Mouse (Mus musculus) spleen, adult 18-20 months (tissue): ENCODE measurements around the gene Zfp385c.
"Not testable (repeated sequence)": the region's sequence is repeated elsewhere in the genome, so short reads cannot be mapped to it uniquely, and the experiment has no call there.

ENCODE experiments used
- DNase-seq, 2 experiments: peaks; one replicate each; pipeline ENCODE4 v3.0.0; 2022; ENCODE audit warnings: mixed read lengths in 2 of 2

Gene Zfp385c

DNA sequence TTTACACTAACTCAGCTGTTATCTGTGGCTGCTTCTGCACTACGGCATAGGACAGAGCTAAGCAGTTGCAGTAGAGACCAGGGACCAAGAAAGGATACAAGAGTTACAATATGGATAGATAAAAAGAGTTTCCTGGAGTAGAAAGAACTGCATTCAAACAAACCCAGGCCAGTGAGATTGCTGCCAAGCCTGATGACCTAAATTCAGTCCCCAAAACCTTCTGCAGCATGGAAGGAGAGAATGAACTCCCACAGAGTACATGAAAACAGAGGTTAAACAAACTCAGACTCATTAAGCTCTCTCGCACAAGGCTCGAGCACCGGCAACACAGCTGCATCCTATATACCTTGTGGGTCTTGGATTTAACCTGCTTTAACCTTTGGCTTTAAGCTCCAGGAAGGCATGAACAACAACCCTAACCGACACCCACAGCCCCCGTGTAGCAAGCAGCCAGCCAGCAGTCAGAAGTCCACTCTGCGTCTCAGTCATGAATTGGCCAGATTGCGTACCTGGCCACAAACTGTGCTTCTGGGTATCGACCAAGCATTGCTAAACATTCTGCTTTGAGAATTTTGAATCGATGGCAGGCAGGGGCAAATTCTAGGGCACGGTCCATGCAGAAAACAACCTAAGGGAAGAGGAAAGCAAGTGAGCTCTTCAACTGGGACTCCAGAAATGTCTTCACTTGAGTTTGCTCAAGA is 99.8 kb downstream of the Zfp385c start:
- DNase-seq, result no peak

DNA sequence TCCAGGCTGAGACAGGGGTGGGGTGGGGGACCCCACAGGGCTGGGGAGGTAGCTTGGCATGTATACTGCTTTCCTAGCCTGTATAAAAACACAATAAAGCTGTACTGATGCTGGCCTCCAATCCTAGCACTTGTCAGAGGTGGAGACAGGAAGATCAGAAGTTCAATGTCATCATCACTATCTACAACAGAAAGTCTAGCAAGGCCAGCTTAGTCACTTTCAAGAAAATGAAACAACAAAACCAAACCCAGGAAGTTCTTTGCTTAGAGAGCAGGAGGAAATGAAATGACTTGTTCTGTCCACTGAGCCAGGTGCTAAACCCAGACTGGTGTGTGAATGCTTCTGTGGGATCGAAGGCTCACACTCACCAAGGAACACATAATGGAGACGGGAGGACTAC is 103.8 kb downstream of the Zfp385c start:
- no peak for DNase-seq

DNA sequence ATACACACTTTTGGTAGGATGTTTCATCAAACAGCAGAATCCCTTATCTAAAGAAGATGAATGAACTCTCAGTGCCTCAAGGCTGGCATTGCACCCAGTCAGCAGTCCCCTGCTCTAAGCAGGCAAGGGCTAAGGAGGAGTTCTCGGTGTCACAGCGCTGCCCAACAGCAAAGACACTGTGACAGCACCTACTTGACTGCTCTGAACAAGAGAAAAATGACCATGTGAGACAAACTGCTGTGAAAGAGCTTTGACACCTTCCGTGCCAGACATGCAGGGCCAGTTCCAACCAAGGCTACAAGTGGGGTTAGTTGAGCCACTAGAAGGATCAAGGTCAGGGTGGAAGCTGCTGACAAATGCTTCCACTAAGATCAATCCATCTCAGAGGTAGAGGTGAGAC is 107.1 kb downstream of the Zfp385c start:
- DNase-seq, result no peak

DNA sequence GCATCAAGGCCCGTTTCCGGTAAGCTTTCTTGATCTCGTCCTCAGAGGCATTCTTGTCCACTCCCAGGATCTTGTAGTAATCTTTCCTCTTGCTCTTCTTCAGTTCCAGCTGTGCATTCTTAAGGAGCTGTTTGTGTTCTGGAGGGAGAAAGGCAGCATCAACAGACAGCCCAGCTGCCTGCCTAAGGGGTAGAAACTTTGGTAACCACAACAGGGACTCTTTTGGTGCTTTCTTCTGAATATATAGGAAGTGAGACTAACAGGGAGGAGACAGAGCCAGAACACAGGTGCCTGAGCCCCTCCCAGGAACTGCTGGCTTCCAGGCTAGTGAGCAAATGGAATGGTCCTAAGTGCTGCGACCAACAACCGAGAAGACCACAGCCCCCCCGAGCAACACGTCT is 107.7 kb downstream of the Zfp385c start:
- DNase-seq, result no peak

DNA sequence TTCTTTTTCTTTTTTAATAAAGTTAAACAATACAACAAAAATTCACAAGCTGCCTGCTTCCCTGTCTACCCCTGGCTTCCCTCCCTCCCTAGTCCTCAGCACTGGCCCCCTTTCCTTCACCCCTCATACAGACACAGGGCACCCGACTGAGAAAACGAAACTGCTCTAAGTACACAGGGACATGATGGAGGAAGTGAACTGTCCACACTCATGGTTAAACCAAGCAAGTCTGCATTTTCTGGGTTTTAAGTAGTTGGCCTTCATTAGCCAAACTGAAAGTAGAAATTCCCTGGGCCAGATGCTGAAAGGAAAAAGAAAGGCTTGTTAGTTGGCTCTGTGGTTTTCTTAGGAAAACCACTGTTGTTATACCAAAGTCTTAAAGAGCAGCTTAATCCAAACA is 109.4 kb downstream of the Zfp385c start:
- DNase-seq, result no peak

DNA sequence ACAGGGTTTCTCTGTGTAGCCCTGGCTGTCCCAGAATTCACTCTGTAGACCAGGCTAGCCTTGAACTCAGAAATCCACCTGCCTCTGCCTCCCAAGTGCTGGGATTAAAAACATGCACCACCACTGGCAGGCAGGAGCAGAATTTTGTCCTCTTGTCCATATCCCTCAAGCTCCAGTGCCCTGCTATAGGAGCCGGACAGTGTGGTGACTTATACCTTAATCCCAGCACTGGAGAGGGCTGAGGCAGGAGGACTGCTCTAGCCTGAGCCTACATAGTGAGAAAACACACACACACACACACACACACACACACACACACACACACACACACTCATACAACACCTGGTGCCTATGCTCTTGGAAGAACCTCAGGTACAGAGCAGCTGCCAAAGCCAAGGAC is 109.8 kb downstream of the Zfp385c start:
- not testable (repeated sequence) for DNase-seq

DNA sequence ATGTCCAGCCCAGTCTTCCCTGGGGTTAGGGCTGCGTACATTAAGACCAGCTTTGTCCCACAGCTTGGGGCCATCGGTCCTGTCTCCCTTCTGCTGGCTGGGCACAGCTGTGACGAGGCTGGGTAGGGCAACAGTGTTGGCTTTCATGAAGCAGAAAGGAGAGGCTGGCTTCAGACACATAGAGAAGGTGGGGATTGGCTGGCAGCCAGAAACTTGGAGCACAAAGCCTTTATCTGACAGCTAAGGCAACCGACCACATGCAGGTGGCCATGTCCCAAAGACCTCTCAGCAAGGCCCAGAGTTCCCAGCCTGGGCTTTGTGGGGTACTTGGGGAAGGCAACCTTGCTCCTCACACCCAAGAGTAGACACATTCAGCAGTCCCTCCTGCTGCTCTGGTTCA is 110.5 kb downstream of the Zfp385c start:
- no peak for DNase-seq

DNA sequence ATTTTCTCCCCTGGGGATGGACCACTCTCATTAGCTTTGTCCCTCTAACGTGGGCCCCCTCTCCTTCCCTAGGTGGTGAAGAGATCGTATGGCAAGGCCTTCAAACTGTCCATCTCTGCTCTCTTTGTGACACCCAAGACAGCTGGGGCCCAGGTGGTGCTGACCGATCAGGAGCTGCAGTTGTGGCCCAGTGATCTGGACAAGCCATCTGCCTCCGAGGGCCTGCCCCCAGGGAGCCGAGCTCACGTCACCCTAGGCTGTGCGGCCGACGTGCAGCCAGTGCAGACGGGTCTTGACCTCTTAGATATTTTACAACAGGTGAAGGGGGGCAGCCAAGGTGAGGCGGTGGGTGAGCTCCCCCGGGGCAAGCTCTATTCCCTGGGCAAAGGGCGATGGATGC is 112.0 kb downstream of the Zfp385c start:
- peak in 1 of 2 experiments; percentile 62 for DNase-seq

DNA sequence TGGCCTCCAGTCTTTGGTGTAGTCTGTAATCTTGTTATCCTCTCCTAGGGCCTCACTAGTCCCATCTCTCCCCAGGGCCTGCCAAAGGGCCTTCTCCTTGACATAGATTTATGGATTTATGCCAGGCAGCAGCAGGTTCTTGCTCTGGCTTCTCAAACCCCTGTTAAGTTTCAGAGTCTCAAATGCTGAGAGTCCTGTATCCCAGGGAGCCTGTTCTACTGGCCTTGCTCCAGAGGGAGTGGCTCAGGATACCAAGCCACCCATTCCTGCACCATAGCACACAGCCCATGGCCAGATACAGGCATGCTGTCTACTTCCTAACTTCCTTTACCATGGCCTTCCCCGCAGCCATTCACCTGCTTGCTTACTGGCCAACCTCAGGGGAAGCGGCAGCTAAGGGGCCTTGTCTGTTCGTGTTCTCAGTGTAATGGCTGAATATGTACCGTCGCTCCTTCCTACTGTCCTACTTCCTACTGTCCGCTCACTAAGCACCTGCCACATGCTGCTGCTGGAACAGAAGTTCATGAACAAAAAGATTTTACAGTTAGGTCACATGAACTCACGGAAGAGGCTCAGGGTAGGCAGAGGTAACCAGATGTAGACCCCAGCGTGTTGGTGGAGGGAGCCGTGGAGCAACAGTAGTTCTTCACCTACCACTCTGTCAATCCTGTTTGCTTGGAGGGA is 113.0 kb downstream of the Zfp385c start:
- no peak for DNase-seq

DNA sequence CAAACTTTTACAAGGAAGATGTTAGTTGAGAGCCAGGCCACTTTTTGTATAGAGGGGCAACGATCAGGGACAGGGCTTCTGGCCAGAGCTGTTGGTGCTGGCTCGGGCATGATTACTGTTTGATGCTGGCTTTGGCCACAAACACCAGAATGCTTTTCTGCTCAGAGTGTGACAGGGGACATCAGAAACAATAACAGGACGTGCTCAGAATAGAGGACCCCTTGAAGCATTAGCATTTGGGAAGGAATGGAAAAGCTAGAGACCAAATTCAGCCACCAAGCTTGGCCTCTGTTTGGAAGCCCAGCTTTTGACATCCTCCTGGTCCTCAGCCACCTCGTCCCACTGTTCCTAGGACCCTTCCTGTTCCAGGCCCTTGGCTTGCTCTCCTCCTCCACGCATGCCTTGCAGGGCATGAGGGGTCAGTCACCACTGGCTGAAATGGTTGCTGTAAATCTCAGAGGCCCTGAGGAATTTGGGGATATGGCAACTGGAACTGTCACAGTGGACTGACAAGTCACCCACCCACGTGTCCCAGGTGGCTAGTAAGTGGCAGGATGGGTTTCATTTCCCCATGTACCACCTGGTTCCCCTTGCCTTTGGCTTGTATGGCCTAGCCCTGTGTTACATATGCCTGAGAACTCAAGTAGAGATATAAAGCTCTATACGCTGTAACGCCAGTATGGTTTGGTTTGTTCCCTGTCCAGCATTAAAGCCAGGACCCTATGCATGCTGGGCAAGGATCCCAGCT is 114.2 kb downstream of the Zfp385c start:
- peak in 1 of 2 experiments; percentile 41 for DNase-seq
